Mouse (Mus musculus) bone marrow macrophage, adult 2 months (primary cell): ENCODE results near the gene Yy1.

Source experiments
- CTCF ChIP-seq: IDR thresholded peaks from 2 replicates; pipeline ENCODE4 v1.5.1; 2012; ENCODE audit warnings: low read depth, mild to moderate bottlenecking, low read length, moderate library complexity
- POLR2A ChIP-seq: IDR thresholded peaks from 2 replicates; pipeline ENCODE4 v1.6.1; 2012; ENCODE audit warnings: mild to moderate bottlenecking, low read depth, low read length, borderline replicate concordance

DNA sequence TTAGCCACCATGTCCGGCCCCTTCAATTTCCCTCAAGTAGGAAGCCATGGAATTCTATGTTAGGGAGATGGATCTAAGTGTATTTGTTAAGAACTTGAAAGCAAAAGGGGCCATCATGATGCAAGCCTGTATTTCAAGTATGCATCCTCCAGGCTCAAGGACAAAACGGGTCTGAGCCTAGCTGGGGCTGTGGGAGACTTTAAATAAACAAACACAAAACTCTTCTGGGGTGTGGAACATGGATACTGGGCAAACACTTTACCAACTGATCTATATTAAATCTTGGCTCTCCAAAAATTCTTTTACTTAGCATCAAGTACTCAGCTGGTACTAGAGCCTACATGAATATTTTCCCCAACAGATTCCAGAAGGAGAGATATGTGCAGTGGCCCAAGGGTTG, 5.4 kb upstream of the Yy1 start:
- TF ChIP-seq CTCF (no peak), POLR2A (no peak)
